Mouse (Mus musculus) T-helper 17 cell (primary cell): ENCODE measurements around the gene Kif3b.

Source experiments
- in situ Hi-C, 2 experiments: fragments of 300-600 bp; cut with MboI, MseI; formaldehyde crosslinking; loops; 1 replicate in 1 of 2; 2 replicates in 1 of 2; pipeline ENCODE4 v1.15.1; 2025; ENCODE audit warnings: high pct_unique_total_duplicates in 2 of 2

Gene Kif3b

GRCm38 (mm10) chr2:153295196-153295595, 4.0 kb downstream of the Kif3b start:
- in situ Hi-C loops: loop anchor here in 1 of 2 experiments (25.0 kb wide), 1 partner anchor 1183 kb away; the partner anchor contains the start of gene Srxn1

- in situ Hi-C loops: loop anchor here in 1 of 2 experiments (25.0 kb wide), 1 partner anchor 1185 kb away; the partner anchor contains the start of gene Srxn1
These were observed 6.6 kb downstream of the Kif3b start for GRCm38 (mm10) chr2:153297771-153298170.

DNA sequence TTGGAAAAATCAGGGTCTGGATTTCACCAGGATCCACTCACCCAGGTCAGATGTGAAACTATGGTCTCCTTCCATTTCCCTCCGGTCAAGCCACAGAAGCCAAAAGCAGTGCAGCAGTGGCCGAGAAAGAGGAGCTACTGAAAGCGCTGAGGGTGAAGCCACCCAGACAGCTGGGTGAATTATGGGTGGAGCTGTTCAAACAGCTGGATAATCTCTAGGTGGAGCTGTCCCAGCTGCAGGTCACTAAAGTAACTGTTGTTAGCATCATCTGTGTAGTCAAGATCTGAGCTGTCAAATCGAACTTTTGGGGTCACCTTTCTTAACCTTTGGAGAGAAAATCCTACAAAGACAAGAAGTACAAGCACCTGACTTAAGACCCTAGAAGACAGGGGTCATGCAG, 7.2 kb downstream of the Kif3b start:
- in situ Hi-C loops: loop anchor here in 1 of 2 experiments (25.0 kb wide), 1 partner anchor 1186 kb away; the partner anchor contains the start of gene Srxn1

GRCm38 (mm10) chr2:153298863-153299262, 7.7 kb downstream of the Kif3b start:
- in situ Hi-C loops: loop anchor here in 1 of 2 experiments (25.0 kb wide), 1 partner anchor 1187 kb away; the partner anchor contains the start of gene Srxn1

DNA sequence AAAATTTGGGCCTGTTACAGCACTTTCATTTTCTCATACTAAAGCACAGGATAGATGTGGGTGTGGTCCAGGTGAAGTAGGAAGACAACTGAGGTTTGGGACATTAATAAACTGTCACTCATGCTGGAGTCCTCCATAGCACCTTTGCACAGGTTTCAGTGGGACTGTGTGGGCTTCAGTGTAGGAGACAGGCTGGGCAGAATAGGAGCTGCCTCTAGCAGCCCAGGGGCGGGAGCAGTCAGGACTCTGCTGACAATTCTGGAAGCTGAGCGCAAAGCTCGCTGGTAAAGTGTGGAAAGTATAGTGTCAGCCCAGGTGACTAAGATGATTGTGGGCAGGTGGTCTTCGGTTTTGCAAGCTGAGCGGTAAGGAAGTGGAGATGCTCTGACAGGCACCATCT, 9.9 kb downstream of the Kif3b start:
- in situ Hi-C loops: no loop called here

- in situ Hi-C loops: no loop called here
These were observed 14.0 kb downstream of the Kif3b start for GRCm38 (mm10) chr2:153305240-153305639.

DNA sequence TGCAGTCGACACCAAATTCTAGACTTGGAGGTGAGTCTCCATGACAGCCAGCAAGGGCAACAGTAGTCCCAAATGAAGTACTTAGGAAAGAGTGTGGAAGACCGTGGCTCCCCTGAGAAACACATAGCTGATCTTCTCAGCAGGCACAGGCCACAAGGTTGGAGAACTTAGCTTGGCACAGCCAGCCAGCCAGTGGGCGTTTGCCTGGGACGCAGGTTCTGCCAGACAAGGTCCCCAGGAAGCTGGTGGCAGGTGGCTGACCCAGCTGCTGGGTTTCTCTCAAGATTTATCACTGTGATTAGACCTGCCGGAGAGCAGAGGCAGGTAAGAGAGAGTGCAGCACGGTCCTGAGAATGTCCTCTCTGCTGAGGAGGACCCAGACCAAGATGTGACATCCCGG, 17.4 kb downstream of the Kif3b start:
- in situ Hi-C loops: no loop called here

DNA sequence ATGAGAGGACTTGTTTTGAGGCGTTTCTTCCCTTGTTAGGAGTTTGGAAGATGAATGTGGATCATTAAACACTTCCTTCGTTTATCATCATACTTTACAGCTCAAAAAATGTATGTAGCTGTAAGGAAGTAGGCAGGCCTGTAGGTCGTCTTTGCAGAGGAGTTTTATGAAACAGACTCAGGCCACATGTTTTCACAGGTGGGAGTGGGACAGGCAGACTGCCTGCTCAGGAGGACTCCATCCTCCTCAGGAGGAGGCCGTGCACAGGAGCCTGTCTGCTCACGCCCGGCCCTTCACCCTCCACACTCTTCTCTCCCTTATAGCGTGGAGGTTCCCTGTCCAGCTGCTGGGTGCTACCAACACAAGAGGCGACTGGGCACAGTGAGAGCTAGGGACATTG, 17.9 kb downstream of the Kif3b start:
- in situ Hi-C loops: no loop called here

DNA sequence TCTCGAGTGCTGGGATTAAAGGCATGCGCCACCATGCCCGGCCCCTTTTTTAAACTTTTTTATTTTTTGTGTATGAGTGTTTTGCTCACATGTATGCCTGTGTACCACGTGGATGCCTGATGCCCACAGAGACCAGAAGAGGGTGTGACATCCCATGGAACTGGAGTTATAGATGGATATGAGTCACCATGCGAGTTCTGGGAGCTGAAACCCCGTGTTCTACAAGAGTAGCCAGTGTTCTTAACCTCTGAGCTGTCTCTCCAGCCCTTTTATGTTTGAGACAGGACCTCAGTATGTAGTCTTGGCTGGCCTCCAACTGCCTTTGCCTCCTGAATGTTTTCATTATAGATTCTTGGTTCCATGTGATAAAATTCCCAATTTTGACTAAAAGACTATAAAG, 19.0 kb downstream of the Kif3b start:
- in situ Hi-C loops: no loop called here

GRCm38 (mm10) chr2:153312884-153313283, 21.7 kb downstream of the Kif3b start:
- in situ Hi-C loops: no loop called here

GRCm38 (mm10) chr2:153318408-153318807, 27.2 kb downstream of the Kif3b start:
- in situ Hi-C loops: no loop called here

DNA sequence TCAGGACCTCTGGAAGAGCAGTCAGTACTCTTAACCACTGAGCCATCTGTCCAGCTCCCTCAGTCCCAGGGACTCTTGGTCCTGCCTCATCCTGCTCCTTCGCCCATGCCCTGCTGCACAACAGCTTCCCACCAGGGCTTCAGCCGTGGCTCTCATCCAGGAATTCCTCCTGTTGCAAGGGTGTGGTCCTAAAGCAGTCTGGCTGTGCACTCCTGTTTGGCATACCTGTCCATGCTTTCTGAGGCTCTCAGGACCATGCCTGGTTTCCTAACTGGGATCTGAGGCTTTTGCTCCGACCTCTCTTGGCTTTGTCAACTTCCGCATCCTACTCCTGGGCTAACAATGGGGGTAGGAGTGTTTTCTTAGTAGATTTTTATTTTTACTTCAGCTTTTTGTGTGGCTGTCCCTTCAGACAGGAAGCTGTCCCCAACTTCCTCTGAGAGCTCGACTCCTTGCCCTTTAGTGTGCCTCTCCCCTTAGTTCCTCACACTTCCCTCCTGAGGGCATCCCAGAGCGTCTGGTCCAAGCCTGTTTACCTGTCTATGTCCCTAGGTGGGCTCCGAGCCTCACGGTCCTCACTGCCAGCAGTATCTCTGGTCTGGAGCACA, 27.9 kb downstream of the Kif3b start:
- in situ Hi-C loops: no loop called here

- in situ Hi-C loops: no loop called here
These were observed 34.6 kb downstream of the Kif3b start for GRCm38 (mm10) chr2:153325706-153326376.

GRCm38 (mm10) chr2:153332271-153332670, 41.1 kb downstream of the Kif3b start:
- in situ Hi-C loops: no loop called here

- in situ Hi-C loops: no loop called here
These were observed 41.8 kb downstream of the Kif3b start for GRCm38 (mm10) chr2:153332981-153333380.

DNA sequence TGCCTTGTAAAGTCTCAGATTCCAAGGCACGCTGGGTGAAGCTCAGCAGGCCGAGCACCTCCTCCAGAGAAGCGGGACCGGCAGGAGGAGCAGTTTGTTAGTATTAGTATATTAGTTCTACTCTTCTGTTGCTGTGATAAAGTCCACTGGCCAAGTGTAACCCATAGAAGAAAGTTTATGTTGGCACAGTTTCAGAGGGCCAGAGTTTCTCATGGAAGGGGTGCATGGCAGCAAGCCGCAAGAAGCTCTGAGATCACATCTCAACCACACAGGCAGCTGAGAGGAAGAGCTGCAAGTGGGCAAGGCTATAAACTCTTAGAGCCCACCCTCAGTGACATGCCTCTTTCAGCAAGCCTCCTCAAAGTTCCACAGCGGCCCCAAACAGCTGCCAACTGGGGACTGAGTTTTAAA, 42.6 kb downstream of the Kif3b start:
- in situ Hi-C loops: no loop called here

- in situ Hi-C loops: no loop called here
These were observed 43.1 kb downstream of the Kif3b start for GRCm38 (mm10) chr2:153334281-153334680.

DNA sequence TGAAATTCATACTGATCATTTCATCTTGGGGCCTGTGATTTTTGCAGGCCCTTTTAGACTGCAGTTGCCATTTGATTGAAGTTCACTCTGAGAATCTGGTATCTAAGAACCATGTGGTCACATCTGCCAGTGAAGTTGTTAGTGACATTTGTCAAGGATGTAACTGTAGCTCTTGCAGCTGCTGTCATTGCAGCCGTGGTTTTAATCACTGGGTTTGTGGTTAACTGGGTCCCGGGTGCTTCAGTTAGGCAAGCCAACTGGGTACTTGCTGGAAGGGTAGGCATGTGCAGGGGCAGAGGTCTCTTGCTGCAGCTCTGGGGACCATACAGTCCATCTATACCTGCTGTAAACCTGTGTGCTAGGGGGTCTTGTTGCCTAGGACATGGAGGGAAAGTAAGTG, 44.9 kb downstream of the Kif3b start:
- in situ Hi-C loops: no loop called here

DNA sequence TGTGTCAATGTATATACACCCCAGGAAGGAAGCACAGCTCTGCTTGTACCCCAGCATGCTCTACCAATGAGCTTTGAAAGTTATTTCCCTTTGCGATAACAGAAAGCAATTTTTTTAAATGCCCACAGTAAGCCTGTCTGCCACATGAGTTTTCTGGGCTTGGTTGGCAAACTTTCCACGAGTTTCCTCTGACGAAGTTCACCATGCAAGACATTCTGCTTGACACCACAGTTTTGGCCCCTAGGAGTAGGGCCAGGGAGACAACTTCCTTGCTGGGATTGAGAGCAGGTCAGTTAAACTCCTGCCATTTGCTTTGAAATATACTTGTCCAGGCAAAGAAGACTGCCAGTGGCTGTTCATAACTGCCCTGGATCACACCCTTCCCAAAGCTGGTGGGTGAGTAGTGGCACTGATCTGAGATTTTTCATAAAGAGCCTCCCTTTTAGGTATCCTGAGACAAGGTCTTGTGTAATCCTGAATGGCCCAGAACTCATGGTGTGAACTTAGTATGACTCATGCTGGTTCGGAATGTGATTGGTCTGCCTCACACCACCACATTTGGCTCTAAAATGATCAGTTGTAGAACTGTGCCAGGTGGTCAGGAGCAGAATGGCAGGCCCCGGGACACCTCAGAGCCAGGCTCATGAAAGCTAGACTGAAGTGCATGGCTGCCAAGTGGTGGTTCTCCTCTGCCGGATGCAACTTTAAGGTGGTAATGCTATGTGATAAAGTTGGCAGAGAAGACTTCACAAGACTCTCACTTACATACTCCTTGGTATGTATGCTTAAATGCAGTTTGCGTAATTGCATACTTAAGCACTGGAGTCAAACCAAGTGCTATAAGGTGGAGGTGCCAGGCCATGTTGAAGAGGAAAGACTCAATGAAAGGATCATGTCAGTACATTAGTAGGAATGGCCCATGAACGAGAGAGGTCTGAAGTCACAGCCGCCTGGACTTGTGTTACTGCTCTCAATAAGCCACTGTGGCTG, 47.4 kb downstream of the Kif3b start:
- in situ Hi-C loops: no loop called here

GRCm38 (mm10) chr2:153342166-153342565, 51.0 kb downstream of the Kif3b start:
- in situ Hi-C loops: loop anchor here (5.0 to 10.0 kb wide), 3 partner anchors 55 to 107 kb away; no protein-coding TSS in a partner anchor

DNA sequence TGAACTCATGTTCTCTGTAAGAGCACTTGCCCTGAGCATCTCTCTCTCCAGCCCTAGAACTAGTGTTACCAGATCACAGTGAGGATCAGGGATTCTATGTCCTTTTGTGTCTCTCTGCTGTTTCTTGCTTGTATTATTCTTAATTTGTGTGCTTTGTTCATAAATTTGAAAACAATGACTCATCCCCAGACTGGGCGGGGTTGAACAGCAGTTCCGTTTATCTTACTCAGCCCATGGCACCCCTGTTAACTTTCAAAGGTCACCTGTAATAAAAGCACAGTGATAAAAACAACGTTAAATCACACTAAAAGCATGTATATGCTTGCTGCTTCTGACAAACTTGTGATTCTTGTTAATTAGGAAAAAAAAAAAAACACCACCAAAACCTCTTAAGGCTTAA, 51.4 kb downstream of the Kif3b start:
- in situ Hi-C loops: loop anchor here (5.0 to 10.0 kb wide), 3 partner anchors 55 to 108 kb away; no protein-coding TSS in a partner anchor

DNA sequence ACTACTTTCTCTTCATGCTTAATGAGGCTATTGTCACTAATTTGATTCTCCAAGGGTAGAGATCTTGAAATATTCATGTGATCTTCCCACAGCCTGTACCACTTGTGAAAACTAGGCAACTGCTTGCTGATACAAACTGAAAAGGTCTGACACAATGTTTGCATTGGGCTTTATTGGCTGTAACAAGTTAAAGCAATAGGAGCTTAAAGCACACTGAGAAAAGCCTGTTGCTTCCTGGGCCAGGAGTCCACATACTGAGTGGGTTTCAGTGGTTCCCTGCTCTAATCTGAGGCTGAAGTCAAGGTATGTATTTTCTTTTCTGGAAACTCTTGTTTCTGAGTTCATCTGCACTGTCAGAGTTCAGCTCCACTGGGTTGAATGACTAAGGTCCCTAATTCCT, 52.0 kb downstream of the Kif3b start:
- in situ Hi-C loops: loop anchor here (5.0 to 10.0 kb wide), 3 partner anchors 56 to 108 kb away; no protein-coding TSS in a partner anchor
